Mouse (Mus musculus) embryo, embryonic 11.5 days (tissue): ENCODE measurements around the gene Ncln.
"Not testable (repeated sequence)": the region's sequence is repeated elsewhere in the genome, so short reads cannot be mapped to it uniquely, and the experiment has no call there.

ENCODE experiments used
- DNase-seq: peaks from one replicate; pipeline ENCODE4 v3.0.0-alpha.2; 2012; ENCODE audit warnings: low read depth, low spot score

Ncln gene

GRCm38 (mm10) chr10:81462415-81462804, 33.8 kb downstream of the Ncln start:
- DNase-seq = no peak

DNA sequence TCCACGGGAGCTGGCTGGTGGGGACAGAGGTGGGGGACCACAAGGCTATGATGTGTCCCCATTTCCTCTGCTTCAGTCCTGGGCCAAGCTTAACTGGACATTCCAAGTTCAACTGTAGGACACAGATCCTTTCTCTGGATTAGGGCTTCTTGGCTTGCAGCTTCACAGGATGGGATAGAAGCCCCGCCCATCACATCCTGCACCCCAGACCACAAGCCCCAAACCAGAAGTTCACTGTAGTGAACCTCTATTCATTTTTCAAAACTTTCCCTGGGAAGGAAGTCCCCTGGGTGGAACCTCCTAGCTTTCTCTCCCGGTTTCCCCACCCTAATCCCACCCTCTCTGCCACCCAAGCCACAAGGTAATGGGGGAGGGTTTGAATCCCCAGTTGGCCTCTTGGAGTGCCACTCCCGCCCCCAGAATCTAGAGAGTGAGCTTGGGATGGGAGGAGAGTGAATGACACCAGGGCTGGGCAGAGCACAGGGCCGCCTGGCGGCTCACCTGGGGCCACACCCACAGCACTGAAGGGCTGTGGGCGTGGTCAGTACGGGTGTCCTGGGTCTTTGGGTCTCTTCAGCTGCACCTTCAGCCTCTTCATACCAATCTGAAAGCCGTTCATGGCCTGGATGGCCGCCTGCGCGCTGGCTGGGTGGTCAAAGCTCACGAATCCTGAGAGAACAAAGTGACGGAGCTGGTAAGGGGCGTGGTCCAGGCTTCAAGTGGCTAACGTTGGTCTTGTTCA, 34.3 kb downstream of the Ncln start:
- DNase-seq = no peak

- DNase-seq = no peak
These were observed 35.2 kb downstream of the Ncln start for GRCm38 (mm10) chr10:81460951-81461350.

- DNase-seq = no peak
These were observed 35.7 kb downstream of the Ncln start for GRCm38 (mm10) chr10:81460471-81460870.

GRCm38 (mm10) chr10:81459399-81459798, 36.8 kb downstream of the Ncln start:
- no peak for DNase-seq

- no peak for DNase-seq
These were observed 37.9 kb downstream of the Ncln start for GRCm38 (mm10) chr10:81458267-81458666.

DNA sequence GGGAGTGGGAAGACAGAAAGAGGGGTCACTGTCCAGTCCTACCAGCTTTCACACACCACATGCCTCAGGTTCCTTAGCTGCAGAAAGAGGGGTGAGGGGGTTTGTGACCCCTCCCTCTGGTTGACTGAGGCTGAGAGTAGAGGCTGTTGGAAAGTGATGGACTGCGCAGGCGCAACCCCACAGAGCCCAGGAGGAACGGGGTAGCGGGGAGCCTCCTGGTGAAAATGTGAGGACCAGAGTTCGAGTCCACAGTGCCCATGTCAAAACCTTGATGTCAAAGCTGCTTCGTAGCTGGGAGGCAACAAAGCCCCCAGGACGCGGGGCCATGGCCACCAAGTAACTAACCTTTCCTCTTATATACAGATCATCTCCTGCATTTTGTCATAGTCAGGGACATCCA, 38.6 kb downstream of the Ncln start:
- no peak for DNase-seq

DNA sequence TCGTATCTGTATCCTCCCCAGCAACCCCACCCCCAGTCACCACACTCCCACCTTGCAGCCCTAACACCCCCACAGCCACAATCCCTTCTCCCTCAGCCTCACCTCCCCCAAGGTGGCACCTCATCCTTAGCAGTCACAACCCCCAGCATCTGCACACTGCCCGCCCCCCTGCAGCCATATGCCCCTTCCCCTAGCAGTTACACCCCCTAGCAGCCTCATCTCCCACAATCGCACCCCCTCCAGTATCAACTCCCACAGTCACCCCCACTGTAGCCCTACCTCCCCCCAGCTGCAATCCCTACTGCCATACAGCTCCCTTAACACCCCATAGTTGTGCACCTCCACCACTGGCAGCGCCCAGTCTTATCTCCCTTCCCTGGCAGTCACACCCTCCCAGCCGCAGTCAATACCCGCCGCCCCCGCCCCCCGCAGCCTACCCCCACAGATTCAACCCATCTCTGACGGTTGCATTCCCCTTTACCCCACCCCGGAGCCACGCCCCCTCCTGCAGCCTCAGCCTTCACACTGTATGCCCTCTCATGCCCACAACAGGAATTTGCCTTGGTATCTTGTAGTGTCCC, 39.1 kb downstream of the Ncln start:
- no peak for DNase-seq

DNA sequence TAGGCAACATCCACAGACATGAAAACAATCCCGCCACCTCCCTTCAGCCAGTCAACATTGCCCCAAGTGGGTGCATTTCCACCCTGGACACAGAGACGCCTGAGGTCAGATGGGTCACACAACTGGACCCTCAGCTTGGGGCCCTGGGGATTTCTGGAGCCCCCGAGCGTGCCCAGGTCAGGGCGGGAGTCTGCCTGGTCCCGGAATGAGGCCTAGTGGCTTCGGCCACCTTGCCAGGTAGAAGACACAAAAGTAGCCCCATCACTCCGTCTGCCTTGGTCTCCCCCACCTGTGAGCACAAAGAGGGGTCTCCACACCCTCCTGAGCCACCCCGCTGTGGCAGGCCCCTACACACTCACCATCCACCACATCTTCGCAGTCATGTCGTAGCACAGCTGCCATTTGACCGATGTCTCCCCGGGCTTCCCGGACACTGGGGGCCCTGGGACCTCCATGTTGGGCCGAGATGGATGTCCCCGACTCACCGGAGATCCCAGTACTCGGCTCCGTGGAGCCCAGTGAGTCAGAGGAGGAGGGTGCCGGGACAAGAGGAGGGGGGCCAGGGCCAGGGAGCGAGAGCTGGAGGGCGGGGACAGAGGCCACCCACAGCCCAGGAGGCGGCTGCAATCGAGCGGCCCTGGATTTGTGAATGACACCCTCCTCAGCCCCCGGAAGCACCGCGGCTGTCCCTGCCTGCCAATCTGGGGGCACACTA, 40.9 kb downstream of the Ncln start, which contains the start of gene Nfic:
TSS of gene Nfic (minus strand) at position 455 of the 715 bp plus-strand sequence.
- no peak for DNase-seq

- DNase-seq = no peak
These were observed 42.1 kb downstream of the Ncln start for GRCm38 (mm10) chr10:81454106-81454505.

DNA sequence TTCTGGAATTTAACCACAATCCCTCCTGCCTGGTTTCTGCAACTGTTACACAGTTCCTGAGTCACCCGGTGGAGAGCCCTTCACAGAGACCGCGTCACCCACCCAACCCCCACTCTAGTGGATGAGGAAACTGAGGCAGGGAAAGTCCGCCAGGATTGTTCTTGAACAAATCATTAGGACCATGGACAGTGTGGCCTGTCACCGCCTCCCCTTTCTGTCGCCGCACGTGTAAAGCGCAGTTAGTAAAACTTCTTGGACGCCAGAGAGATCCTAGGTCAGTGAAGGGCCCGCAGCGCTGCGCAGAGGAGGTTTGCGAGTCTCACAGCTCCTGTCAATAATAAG, 43.3 kb downstream of the Ncln start:
- DNase-seq = no peak

- DNase-seq = no peak
These were observed 43.8 kb downstream of the Ncln start for GRCm38 (mm10) chr10:81452237-81452946.

GRCm38 (mm10) chr10:81451365-81451745, 44.8 kb downstream of the Ncln start:
- no peak for DNase-seq

DNA sequence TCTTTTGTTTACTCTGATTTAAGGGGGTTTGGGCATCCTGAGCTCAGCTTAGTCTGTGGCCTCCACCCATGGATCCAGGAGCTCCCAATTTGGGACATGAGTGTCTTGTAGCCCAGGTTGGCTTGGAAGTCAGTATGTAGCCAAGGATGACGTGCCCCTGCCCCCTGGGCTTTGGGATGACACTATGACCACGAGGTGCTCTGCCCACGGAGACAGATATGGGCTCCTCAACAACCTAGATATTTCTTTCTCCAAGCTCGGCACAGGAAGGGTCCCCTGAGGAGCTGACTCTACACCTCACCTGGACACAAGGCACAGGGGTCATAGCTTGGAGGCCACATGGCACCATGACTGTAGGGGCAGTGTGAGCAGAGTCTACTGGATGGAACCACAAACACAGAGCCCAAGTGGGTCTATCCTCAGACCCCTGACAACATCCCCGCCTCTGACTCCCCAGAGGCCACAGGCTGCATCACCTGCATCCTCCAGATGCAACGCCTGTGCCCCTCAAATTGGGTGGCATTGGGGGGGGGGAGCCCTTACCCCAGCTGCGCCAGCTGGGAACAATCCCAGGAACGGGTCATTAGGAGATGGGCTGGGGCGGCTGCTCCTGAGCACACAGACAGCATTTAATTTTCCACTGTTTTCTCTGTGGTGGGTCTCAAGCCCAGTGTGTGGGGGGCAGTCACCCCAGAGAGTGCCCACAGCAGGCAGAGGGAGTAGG, 45.4 kb downstream of the Ncln start:
- no peak for DNase-seq

DNA sequence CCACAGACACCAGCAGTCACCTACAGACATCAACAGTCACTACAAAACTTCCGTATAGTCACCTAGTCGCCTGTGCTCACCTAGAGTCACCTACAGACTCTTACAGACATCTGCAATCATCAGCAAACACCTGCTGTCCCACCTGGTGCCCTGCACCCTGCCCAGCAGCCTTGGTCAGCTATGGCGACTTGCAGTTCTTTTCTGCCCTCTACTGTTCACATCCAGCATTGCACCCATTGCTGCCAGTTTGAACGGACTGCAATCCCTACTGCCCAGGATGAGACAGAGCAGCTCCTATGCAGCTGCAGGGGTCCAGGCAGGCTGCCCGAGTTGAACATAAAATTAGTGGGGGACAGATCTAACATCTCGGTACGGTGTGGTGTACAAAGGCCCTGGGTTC, 46.1 kb downstream of the Ncln start:
- DNase-seq = peak; percentile 81

DNA sequence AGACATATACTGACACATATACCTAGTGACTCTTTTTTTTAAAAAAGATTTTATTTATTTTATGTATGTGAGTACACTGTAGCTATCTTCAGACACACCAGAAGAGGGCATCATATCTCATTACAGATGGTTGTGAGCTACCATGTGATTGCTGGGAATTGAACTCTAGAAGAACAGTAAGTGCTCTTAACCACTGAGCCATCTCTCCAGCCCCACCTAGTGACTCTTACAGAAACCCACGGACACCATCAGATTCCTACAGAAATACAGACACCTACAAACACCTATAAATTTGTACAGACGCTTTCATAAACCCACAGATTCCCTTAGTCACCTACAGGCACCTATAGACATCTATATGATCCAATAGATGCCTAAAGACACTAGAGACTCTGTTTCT, 50.7 kb downstream of the Ncln start:
- not testable (repeated sequence) for DNase-seq

DNA sequence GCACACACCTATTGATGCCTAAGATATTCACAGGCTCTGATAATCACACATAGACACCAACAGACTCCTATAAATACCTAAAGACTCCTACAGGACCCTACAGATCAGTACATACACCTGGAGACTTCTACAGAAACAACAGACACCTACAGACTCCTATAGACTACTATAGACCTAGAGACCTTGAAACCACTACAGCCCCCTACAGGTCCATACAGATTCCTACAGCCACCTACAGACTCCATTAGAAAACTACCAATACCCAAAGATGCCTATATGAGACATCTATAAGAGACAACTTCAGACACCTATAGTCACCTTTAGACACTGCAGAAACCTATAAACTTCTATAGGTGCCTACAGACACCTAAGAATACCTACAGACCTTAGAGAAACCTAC, 55.2 kb downstream of the Ncln start:
- no peak for DNase-seq
